Mouse (Mus musculus) CH12.LX (cell line): ENCODE measurements around the gene Sord.

Experiments used
- CTCF ChIP-seq, 2 experiments: IDR thresholded peaks in 1 of 2; conservative IDR thresholded peaks in 1 of 2; 2 replicates each; pipeline ENCODE4 v1.5.1; 2011 to 2012; ENCODE audit warnings: low read depth in 2 of 2, low read length in 2 of 2, improper control_type of control experiment in 1 of 2, inconsistent platforms in 1 of 2, mild to moderate bottlenecking in 1 of 2, moderate library complexity in 1 of 2
- EP300 ChIP-seq: IDR thresholded peaks from 2 replicates; pipeline ENCODE4 v1.6.1; 2011; ENCODE audit warnings: low read length, improper control_type of control experiment
- IRF4 ChIP-seq: IDR thresholded peaks from 2 replicates; pipeline ENCODE4 v1.6.1; 2014; ENCODE audit warnings: low read depth, mild to moderate bottlenecking, inconsistent platforms, low read length, improper control_type of control experiment
- MAFK ChIP-seq: IDR thresholded peaks from 2 replicates; pipeline ENCODE4 v1.6.1; 2011; ENCODE audit warnings: low read length, improper control_type of control experiment; ENCODE audit not compliant: insufficient replicate concordance
- MYC ChIP-seq: IDR thresholded peaks from 2 replicates; pipeline ENCODE4 v1.6.1; 2011; ENCODE audit warnings: low read depth, mild to moderate bottlenecking, improper control_type of control experiment, low read length
- POLR2A ChIP-seq: IDR thresholded peaks from 2 replicates; pipeline ENCODE4 v1.6.1; 2011; ENCODE audit warnings: low read depth, mild to moderate bottlenecking, improper control_type of control experiment, low read length
- RCOR1 ChIP-seq: conservative IDR thresholded peaks from 2 replicates; pipeline ENCODE4 v1.6.1; 2012; ENCODE audit warnings: low read depth, mild to moderate bottlenecking, inconsistent platforms, low read length, improper control_type of control experiment

DNA sequence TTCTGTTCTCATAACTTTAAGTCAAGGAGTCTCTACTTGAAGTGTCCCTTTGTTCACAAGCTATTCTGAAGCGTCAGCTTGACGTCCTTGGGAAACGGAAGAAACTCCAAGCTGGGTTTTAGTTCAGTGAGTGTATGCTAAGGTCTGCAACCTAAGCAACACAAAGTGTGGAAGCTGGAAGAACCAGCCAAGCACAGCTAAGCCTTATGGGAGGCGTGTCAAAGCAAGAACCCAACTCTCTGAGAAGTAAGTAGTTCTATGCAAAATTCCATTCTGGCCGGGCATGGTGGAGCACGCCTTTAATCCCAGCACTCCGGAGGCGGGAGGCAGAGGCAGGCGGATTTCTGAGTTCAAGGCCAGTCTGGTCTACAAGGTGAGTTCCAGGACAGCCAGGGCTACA, 2.9 kb upstream of the Sord start:
- no peak for TF ChIP-seq MAFK
- TF ChIP-seq IRF4: no peak
- no peak for TF ChIP-seq CTCF (conservative IDR thresholded peaks at IDR 0.05 in 1 of 2, IDR thresholded peaks at IDR 0.05 in 1 of 2; ENCODE audit: low read depth in 2 of 2, low read length in 2 of 2)
- TF ChIP-seq POLR2A: no peak
- no peak for TF ChIP-seq MYC
- no peak for TF ChIP-seq EP300
- no peak for TF ChIP-seq RCOR1
